Mouse (Mus musculus) gastrocnemius, postnatal 10 days (tissue): ENCODE measurements around the gene Cabp1. TPM values are rescaled to one million over a fixed set of nuclear protein-coding genes. Genes with fewer than 3 reads are reported as not detected.
"Not testable (repeated sequence)": the region's sequence is repeated elsewhere in the genome, so short reads cannot be mapped to it uniquely, and the experiment has no call there.

ENCODE experiments used
- DNase-seq: peaks from one replicate; pipeline ENCODE4 v3.0.0; 2021; ENCODE audit warnings: mixed read lengths
- total RNA-seq, 2 experiments: library from RNA; stranded (reverse); gene quantifications; 2 replicates each; pipeline ENCODE4 v1.2.3; 2021

The Cabp1 gene
- total RNA-seq, 2 experiments from 2014 or later, result 2.1 to 4.5 TPM

GRCm38 (mm10) chr5:115151457-115151856 is 42.7 kb downstream of the Cabp1 start:
- no peak for DNase-seq

DNA sequence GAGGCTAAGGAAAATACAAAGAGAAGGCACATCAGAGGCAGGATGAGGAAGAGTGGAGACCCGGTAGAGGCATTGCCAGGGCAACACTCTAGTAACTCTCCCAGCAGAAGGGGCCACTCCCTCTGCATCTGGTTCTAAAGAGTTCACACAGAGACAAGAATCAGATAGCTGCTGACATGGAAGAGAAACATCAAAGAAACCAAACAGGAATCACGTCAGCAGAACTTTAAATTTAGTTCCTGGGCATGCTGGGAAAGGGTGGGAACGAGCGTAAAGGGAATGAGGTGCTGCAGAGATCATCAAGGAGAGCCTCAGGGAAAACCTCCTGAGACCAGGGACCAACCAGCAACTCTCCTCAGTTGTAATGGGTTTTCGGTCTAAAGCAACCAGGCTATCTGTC is 43.2 kb downstream of the Cabp1 start:
- no peak for DNase-seq

- no peak for DNase-seq
Observed at GRCm38 (mm10) chr5:115149675-115150459, 44.3 kb downstream of the Cabp1 start.

- DNase-seq, result not testable (repeated sequence)
Observed at GRCm38 (mm10) chr5:115148872-115149271, 45.3 kb downstream of the Cabp1 start.

DNA sequence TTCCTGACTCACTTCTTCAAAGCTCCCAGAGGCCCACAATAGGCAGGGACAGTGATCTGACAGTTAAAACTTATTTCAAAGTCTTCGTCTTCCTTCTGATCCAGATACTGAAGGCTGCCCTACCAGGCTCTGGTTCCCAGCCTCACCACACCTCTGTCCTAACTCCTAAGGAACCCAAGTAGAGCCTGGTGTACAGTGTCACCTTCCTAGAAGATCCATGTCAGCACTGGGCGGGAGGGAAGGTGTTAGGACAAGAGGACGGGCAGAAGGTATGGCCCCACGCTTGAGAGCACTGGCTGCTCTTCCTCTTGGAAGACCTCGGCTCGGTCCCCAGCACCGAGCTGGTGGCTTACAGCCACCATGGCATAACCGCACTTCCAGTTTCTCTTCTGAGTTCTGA is 45.8 kb downstream of the Cabp1 start:
- no peak for DNase-seq

DNA sequence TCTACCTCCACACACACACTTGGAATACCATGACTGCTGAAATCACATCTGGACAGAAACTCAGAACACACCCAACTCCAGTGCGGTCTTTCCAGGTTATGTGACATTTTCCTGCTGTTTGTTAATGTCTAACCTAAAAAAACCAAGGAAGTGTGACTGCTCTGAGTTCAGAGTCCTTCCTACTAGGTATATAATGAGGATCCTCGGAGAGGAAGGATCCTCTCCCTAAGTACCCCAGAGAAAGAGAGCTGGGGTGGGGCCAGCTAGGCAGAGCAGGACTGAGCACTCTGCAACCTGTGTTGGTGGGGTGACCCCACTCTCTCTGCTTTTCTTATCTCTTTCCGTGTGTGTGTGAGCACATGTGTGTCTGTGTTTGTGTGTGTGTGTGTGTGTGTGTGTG is 46.8 kb downstream of the Cabp1 start:
- no peak for DNase-seq

DNA sequence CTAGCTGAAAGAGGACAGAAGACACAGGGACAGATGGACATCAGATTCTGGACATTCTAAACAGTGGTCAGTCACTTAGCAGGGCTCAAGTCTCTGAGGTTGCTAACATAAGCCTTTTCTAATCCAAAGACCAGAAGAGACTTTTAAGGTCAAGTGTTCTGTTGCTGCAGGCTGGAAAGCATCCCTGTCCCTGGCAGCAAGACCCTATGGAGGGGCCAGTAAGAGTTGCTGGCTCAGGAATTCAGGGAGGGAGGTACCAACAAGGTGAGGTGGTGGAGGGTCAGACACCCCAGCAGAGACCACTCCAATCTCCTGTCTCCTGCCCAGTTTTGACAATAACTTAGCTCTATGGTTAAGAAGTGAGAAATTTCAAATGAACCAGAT is 47.4 kb downstream of the Cabp1 start:
- no peak for DNase-seq

DNA sequence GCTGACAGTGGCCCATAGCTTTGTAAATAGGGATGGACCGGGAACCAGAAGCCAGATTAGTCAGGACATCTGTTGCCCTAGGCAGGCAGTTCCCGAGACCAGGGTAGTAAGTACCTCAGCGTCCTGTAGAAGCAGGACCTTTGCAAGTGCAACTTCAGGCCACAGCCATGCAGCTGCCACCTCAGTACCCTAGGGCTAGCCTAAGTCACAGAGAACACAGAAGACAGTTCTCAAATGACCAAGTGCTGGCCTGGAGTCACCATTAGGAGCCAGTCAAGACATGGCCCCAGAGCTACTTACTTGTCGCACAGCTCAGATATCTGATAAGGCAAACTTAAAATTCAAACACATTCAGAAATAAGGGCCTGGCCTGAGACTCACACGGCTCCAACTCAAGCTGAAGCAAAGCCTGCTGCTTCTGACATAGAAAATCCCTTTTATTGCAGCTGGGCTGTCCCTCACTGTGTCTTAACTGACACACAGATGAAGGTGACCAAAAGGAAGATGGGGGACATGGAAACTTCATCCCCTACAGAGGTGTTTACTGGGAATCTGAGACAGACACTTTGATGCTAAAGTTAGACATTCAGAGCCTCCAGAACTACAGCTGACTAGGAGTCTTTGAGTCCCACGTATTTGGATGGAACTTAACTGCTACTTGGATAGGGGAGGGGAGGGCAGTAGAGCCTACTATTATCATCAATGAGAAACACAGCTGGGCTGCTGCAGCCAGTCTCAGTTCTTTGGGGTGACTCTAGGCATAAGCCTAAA is 48.0 kb downstream of the Cabp1 start:
- DNase-seq, result no peak

DNA sequence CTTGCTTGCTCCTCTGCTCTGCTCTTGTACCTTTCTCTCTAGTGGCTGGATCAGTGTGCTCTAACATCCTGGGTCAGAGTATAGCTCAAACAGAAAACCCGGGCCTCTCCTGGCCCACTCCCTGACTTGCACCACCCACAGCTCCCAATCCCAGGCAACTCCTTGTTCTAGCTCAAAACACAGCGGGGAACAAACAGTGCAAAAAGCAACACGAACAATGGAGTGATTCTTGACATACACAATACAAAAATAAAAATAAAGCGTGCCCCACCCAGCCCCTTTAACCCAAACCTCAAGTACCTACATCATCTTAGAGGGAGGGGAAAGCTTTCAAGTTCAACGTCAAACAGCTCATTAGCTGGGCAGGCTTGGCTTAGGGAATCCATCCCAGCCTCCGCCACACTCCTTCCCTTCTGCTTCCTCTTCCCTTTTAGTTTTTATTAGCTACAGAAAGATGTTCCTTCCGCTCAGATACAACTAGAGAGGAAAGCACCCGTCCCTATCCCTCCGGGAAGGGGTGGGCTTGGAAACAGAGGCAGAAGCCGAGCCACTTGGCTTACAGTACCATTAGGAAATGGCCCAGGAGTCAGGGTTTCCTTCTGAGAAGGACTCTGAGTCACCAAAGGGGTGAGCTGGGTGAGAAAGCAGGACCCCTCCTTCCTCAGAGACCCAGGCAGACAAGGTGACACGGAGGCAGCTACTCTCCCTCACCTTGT is 48.8 kb downstream of the Cabp1 start:
- no peak for DNase-seq

DNA sequence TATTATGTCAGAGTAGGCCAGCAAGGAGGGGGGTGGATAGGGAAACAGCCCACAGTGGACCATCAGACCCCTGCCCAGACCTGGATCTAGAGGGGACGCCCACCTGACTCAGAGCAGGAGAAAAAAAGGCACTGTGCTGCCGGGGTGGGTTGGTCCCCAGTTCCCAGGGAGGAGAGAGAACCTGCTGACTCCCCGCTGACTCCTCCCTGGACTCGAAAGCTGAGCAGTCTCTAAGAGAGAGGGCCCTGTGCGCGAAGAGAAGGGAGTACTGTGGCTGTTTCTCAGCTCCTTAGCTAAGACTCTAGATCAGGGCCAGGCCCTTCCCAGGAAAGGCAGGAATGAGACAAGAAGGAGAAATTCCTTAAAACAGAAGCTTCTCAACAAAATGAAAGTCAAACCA is 49.7 kb downstream of the Cabp1 start:
- no peak for DNase-seq

DNA sequence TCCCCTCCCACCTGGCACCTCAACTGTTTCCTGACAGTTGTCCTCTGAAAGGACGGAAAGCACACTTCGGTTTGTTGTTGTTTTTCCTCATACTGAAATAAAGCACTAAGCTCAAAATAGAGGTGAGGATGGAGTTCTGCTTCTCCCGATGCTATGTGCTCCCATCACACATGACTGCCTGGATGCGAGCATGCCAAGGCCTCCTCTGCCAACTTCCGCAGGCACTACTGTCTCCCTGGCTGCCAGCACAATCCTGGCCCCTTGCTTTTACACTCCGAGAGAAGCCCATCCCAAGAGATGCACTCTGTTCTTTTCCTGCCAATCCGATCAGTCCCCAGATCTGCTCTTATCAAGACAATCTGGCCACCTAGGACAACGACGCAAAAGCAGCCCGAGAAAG is 50.6 kb downstream of the Cabp1 start:
- peak; percentile 43 for DNase-seq

DNA sequence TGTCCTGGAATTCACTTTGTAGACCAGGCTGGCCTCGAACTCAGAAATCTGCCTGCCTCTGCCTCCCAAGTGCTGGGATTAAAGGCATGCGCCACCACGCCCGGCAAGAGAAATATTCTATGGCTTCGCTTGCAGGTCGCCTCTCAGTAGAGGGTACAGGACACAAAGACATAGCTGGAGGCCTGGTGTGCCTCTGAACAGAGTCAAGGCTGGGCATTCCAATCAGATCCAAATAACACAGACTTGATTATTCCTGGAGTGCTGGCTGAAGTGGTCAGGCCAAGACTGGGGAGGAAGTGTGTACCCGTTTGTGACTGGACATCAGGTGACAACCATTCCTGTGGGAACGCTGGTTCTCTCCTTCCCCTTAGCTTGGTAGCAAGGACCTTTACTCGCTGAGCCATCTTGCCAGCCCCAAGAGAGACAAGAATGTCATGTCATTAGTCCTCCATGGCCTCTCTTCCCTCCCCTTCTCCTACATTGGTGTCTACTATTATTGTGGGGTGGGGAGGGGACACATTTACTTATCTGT is 51.9 kb downstream of the Cabp1 start:
- DNase-seq, result no peak

- no peak for DNase-seq
Observed at GRCm38 (mm10) chr5:115140726-115141125, 53.5 kb downstream of the Cabp1 start.

GRCm38 (mm10) chr5:115139124-115139523 is 55.1 kb downstream of the Cabp1 start:
- DNase-seq, result no peak

- peak; percentile 91 for DNase-seq
Observed at GRCm38 (mm10) chr5:115134234-115135165, 59.7 kb downstream of the Cabp1 start, which contains the start of gene Unc119b. Gene Unc119b (minus strand): TSS chr5:115134975.

GRCm38 (mm10) chr5:115133358-115134066 is 60.7 kb downstream of the Cabp1 start:
- DNase-seq, result no peak

GRCm38 (mm10) chr5:115132465-115132864 is 61.7 kb downstream of the Cabp1 start:
- no peak for DNase-seq

- no peak for DNase-seq
Observed at GRCm38 (mm10) chr5:115129328-115129727, 64.9 kb downstream of the Cabp1 start.

DNA sequence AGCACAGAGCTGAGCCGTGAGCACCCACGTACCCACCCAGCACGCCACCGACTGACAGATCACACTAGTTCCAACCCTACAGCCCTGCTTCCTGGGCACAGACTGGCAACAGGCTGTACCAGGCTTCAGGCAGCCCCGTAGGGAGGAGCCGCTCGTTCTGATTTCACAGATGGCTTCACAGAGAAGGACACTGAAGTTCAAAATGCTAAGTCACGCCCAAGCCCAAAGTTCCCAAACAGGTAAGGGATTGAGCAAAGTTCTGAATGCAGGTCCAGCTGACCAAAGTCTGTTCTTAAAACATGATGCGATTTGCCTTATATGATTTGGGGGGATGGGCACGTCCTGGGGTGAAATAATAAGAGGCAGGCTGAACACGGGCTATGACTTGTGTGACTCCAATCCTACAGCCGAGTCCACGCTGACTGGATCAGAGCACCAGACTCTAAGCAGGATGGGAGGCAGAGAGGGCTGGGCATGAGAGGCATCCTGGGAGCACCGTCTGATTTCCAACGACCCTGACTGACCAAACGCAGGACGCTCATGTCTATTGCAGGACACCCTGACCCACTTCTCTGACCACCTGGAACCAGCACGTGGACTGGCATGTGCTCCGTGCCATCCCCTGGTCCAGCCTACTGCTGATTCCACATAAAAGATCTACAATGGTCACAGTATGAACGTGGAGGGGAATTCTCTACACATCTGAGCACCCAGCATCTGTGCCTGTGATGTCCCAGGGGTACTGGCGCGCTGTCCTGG is 66.6 kb downstream of the Cabp1 start:
- DNase-seq, result no peak
